Mouse (Mus musculus): Measurements from ENCODE around the gene Nubp2.

- TF ChIP-seq CTCF (conservative IDR thresholded peaks at IDR 0.05; ENCODE audit: insufficient read depth, insufficient read length, low read depth, low read length) (no peak), POLR2A (IDR thresholded peaks at IDR 0.05; ENCODE audit: low read depth, low read length) (no peak)
These were observed 7.1 kb upstream of the Nubp2 start for GRCm38 (mm10) chr17:24893276-24893675.
